Mouse (Mus musculus): Measurements from ENCODE around the gene Hsbp1. TPM values are rescaled to one million over a fixed set of nuclear protein-coding genes. Genes with fewer than 3 reads are reported as not detected.
"Not testable (repeated sequence)": the region's sequence is repeated elsewhere in the genome, so short reads cannot be mapped to it uniquely, and the experiment has no call there.

The Hsbp1 gene
- 161 and 203 TPM in 2 replicates for polyA plus RNA-seq (2012; rRNA removed)

DNA sequence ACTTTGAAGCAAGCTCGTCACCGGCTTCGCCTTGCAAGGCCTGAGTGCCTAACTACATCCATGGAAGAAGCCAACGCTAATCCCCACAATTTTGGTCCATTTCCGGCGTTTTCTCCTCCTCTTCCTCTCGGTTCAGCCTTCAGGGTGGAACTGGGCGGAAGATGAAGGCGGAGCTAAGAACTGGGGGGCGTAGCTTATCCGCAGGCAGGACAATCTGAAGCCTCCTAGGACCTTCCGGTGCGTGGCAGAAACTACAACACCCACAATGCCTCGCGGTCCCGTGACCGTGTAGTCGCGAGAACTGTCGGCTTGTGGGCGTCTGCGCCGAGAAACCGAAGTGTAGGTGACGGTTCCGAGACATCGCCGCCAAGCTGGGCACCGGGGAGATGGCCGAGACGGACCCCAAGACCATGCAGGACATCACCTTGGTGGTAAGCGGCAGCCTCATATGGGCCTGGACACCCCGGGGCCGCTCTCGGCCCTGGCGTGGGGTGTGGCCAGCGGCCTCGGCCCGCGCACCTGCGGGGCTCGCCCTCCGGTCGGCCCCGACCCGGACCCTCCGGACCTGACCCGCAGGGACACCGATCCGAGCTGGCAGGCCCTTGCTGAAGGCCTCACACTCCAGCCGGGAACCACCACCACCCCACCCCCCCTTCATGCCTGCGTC is at the start of gene Hsbp1:
TSS of gene Hsbp1 (plus strand) at position 299 of the 667 bp plus-strand sequence.
- Histone ChIP-seq H3K4me1 (ENCODE audit: control insufficient read depth, insufficient read depth, low read length) (no peaks in the 10 kb centered on the region), H3K36me3 (ENCODE audit: control insufficient read depth, insufficient read depth, low read length) (no peaks in the 10 kb centered on the region), H3K27me3 (replicated peaks; ENCODE audit: control insufficient read depth, insufficient read depth, low read length) (no peaks in the 10 kb centered on the region), H3K4me3 (ENCODE audit: insufficient read depth, low read depth, low read length) (peak within 1 kb of the TSS; percentile 87), H3K27ac (ENCODE audit: insufficient read depth, low read depth, low read length) (no peak within 1 kb of the TSS)
- TF ChIP-seq POLR2A (IDR thresholded peaks at IDR 0.05; ENCODE audit: low read depth, low read length) (peak; percentile 87), CTCF (conservative IDR thresholded peaks at IDR 0.05; ENCODE audit: insufficient read depth, insufficient read length, low read depth, low read length) (no peak)
- WGBS: 2% methylated on average over 52 of the region's 52 CpGs
- peak; percentile 99 for DNase-seq

DNA sequence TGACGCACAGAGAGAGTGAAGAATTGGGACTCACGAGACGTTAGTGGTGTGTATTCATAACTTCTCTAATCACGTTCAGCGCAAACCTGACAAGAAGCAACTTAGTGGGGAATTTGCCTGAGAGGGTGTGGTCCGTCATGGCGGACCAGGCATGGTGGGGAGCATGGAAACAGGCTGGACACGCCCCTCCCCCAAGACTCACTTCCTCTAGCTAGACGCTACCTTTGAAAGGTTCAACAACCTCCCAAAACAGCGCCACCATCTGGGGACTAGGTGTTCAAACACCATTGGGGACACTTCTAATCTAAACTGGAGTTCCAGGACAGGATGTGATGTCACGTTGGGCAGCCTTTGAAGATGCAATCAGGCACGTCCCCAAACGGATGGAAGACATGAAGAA is 48.8 kb upstream of the Hsbp1 start:
- Histone ChIP-seq H3K36me3 (ENCODE audit: control insufficient read depth, insufficient read depth, low read length) (no peaks in the 10 kb centered on the region), H3K4me1 (ENCODE audit: control insufficient read depth, insufficient read depth, low read length) (no peaks in the 10 kb centered on the region), H3K27ac (ENCODE audit: insufficient read depth, low read depth, low read length) (no peak overlapping the region), H3K4me3 (ENCODE audit: insufficient read depth, low read depth, low read length) (no peak overlapping the region), H3K27me3 (replicated peaks; ENCODE audit: control insufficient read depth, insufficient read depth, low read length) (no peaks in the 10 kb centered on the region)
- no peak for TF ChIP-seq POLR2A (IDR thresholded peaks at IDR 0.05; ENCODE audit: low read depth, low read length)
- no peak for TF ChIP-seq CTCF (conservative IDR thresholded peaks at IDR 0.05; ENCODE audit: insufficient read depth, insufficient read length, low read depth, low read length)
- WGBS: 65% methylated on average over 13 of the region's 13 CpGs
- DNase-seq: no peak

DNA sequence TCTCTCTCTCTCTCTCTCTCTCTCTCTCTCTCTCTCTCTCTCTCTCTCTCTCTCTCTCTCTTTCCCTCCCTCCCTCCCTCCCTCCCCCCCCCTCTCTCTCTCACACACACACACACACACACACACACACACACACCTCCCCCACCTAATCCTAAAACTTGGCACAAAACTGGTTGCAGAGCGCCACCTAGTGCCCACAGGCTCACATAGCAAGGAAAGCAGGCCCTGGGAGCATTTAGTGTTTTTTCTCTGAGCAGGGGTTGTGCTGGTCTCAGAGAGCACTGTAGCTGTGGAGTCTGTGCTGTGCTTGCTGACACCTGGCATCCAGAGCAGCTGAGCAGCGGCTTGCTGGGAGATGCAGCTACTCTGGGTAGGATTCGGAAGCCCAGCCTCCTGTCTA is 46.5 kb upstream of the Hsbp1 start:
- not testable (repeated sequence) for H3K36me3 ChIP-seq (ENCODE audit: control insufficient read depth, insufficient read depth, low read length); H3K4me1 ChIP-seq (ENCODE audit: control insufficient read depth, insufficient read depth, low read length); H3K27me3 ChIP-seq (replicated peaks; ENCODE audit: control insufficient read depth, insufficient read depth, low read length); H3K27ac ChIP-seq (ENCODE audit: insufficient read depth, low read depth, low read length); H3K4me3 ChIP-seq (ENCODE audit: insufficient read depth, low read depth, low read length)
- peak; percentile 75 for TF ChIP-seq CTCF (conservative IDR thresholded peaks at IDR 0.05; ENCODE audit: insufficient read depth, insufficient read length, low read depth, low read length)
- peak; percentile 39 for DNase-seq
- WGBS: 39% methylated on average over 3 of the region's 3 CpGs

DNA sequence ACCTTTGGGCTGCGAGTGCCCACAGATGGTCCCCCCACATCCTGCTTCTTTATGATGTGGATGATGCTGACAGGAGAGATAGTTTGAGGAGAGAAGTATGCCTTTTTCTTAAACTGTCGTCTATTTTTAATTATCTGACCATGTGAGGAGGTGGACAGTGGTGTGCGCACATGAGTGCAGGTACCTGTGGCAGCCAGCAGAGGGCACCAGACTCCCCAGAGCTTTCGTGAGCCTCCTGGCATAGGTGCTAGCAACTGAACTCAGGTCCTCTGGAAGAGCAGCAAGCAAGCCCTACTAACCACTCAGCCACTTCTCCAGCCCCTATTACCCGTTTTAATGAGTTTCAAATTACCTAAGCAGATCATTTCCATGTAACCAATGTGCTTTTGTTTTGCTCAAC is 44.0 kb upstream of the Hsbp1 start:
- Histone ChIP-seq H3K4me1 (ENCODE audit: control insufficient read depth, insufficient read depth, low read length) (no peaks in the 10 kb centered on the region), H3K4me3 (ENCODE audit: insufficient read depth, low read depth, low read length) (no peak overlapping the region), H3K27ac (ENCODE audit: insufficient read depth, low read depth, low read length) (no peak overlapping the region), H3K27me3 (replicated peaks; ENCODE audit: control insufficient read depth, insufficient read depth, low read length) (no peaks in the 10 kb centered on the region), H3K36me3 (ENCODE audit: control insufficient read depth, insufficient read depth, low read length) (no peaks in the 10 kb centered on the region)
- DNase-seq: no peak
- TF ChIP-seq CTCF (conservative IDR thresholded peaks at IDR 0.05; ENCODE audit: insufficient read depth, insufficient read length, low read depth, low read length) (no peak), POLR2A (IDR thresholded peaks at IDR 0.05; ENCODE audit: low read depth, low read length) (no peak)
- 87% methylated on average over 5 of the region's 5 CpGs for WGBS

DNA sequence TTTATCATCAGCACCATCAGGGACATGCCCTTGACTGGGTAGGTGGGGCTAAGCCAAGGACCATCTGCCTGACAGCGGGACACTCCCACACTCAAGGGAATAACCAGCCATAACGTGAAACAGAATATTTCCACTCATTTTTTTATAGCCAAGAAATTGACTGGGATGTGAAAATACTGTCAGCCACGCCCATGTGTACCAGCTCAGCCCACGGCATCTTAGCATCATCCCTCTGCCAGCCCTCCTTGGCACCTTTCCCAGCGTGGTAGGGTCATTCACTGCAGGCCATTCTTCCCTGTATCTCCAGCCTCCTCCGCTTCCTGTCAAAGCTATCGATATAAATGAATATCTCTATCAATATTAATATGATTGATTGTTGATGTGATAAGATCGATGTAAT is 40.1 kb upstream of the Hsbp1 start:
- 78% methylated on average over 8 of the region's 8 CpGs for WGBS
- TF ChIP-seq CTCF (conservative IDR thresholded peaks at IDR 0.05; ENCODE audit: insufficient read depth, insufficient read length, low read depth, low read length) (no peak), POLR2A (IDR thresholded peaks at IDR 0.05; ENCODE audit: low read depth, low read length) (no peak)
- DNase-seq: no peak
- H3K36me3 ChIP-seq (ENCODE audit: control insufficient read depth, insufficient read depth, low read length): no peaks in the 10 kb centered on the region
- H3K4me3 ChIP-seq (ENCODE audit: insufficient read depth, low read depth, low read length): no peak overlapping the region
- no peaks in the 10 kb centered on the region for H3K4me1 ChIP-seq (ENCODE audit: control insufficient read depth, insufficient read depth, low read length)
- no peaks in the 10 kb centered on the region for H3K27me3 ChIP-seq (replicated peaks; ENCODE audit: control insufficient read depth, insufficient read depth, low read length)
- H3K27ac ChIP-seq (ENCODE audit: insufficient read depth, low read depth, low read length): no peak overlapping the region

DNA sequence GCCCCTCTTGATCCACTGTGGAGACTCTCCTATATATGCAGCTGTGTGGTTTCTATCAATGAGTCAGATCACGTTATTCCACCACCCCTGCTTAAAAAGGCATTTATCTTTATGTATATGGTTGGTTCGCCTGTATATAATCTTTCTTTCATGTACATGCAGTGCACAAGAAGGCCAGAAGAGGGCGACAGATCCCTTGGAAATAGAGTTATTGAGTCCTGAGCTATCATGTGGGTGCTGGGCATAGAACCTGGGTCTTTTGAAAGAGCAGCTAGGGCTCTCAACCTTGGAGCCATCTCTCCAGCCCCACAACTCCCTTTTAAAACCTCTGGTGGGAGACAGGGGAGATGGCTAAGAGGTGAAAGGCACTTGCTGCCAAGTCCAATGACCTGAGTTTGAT is 32.9 kb upstream of the Hsbp1 start:
- Histone ChIP-seq H3K4me3 (ENCODE audit: insufficient read depth, low read depth, low read length) (no peak overlapping the region), H3K36me3 (ENCODE audit: control insufficient read depth, insufficient read depth, low read length) (no peaks in the 10 kb centered on the region), H3K4me1 (ENCODE audit: control insufficient read depth, insufficient read depth, low read length) (no peaks in the 10 kb centered on the region), H3K27ac (ENCODE audit: insufficient read depth, low read depth, low read length) (no peak overlapping the region), H3K27me3 (replicated peaks; ENCODE audit: control insufficient read depth, insufficient read depth, low read length) (no peaks in the 10 kb centered on the region)
- peak; percentile 30 for DNase-seq
- WGBS: 27% methylated on average over 3 of the region's 3 CpGs
- no peak for TF ChIP-seq POLR2A (IDR thresholded peaks at IDR 0.05; ENCODE audit: low read depth, low read length)
- peak; percentile 32; the same call in 1 of the 2 replicates for TF ChIP-seq CTCF (conservative IDR thresholded peaks at IDR 0.05; ENCODE audit: insufficient read depth, insufficient read length, low read depth, low read length)

DNA sequence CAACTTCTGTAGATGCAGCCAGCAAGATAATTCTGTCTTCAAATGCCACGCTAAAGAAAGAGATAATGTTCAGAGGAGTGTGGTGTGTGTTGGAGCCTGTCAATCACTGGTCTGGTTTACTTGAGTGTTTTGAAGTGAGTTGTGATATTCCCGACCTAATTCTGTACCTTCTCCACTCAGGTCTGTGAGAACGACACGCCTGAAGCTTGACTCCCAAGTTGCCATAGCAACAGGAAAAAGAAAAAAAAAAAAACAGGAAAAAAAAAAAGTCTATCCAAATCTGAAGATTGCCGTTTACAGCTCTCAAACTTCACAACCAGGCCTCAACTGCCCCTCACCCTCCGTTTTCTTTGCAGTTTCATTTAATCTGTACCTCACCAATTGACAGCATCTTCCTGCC is 21.1 kb upstream of the Hsbp1 start:
- TF ChIP-seq POLR2A (IDR thresholded peaks at IDR 0.05; ENCODE audit: low read depth, low read length): no peak
- TF ChIP-seq CTCF (conservative IDR thresholded peaks at IDR 0.05; ENCODE audit: insufficient read depth, insufficient read length, low read depth, low read length): no peak
- H3K27me3 ChIP-seq (replicated peaks; ENCODE audit: control insufficient read depth, insufficient read depth, low read length): no peaks in the 10 kb centered on the region
- H3K4me1 ChIP-seq (ENCODE audit: control insufficient read depth, insufficient read depth, low read length): no peaks in the 10 kb centered on the region
- H3K36me3 ChIP-seq (ENCODE audit: control insufficient read depth, insufficient read depth, low read length): no peaks in the 10 kb centered on the region
- no peak for DNase-seq
- H3K4me3 ChIP-seq (ENCODE audit: insufficient read depth, low read depth, low read length): no peak overlapping the region
- WGBS: 33% methylated on average over 6 of the region's 6 CpGs
- H3K27ac ChIP-seq (ENCODE audit: insufficient read depth, low read depth, low read length): no peak overlapping the region

All from kidney, adult 2 months (tissue).